Mouse (Mus musculus) forebrain, embryonic 16.5 days (tissue): ENCODE results near the gene Ifi27l2a. TPM values are rescaled to one million over a fixed set of nuclear protein-coding genes. Genes with fewer than 3 reads are reported as not detected.
"Not testable (repeated sequence)": the region's sequence is repeated elsewhere in the genome, so short reads cannot be mapped to it uniquely, and the experiment has no call there.

Experiments
- ATAC-seq: fragments of 200-750 bp; cut with Nextera tagmentation; 2 replicates; pipeline ENCODE4 v1.8.0; 2017; ENCODE audit warnings: mild to moderate bottlenecking, moderate library complexity
- H3K27ac ChIP-seq: fragments of 300-500 bp; sonication (generic); 2 replicates; pipeline ENCODE4 v1.5.1; 2014; ENCODE audit warnings: low read length, control low read depth
- H3K27me3 ChIP-seq: fragments of 300-500 bp; sonication (generic); replicated peaks from 2 replicates; pipeline ENCODE4 v1.6.1; 2014; ENCODE audit warnings: low read length; ENCODE audit not compliant: control insufficient read depth, insufficient read depth
- H3K36me3 ChIP-seq: fragments of 300-500 bp; sonication (generic); 2 replicates; pipeline ENCODE4 v1.6.1; 2014; ENCODE audit not compliant: control insufficient read depth, insufficient read depth
- H3K4me1 ChIP-seq: fragments of 300-500 bp; sonication (generic); replicated peaks from 2 replicates; pipeline ENCODE4 v1.6.1; 2014; ENCODE audit warnings: low read length; ENCODE audit not compliant: control insufficient read depth, insufficient read depth
- H3K4me2 ChIP-seq: fragments of 300-500 bp; sonication (generic); 2 replicates; pipeline ENCODE4 v1.6.1; 2014; ENCODE audit warnings: mild to moderate bottlenecking, low read length, control low read depth
- H3K4me3 ChIP-seq: fragments of 300-500 bp; sonication (generic); replicated peaks from 2 replicates; pipeline ENCODE4 v1.5.1; 2014; ENCODE audit warnings: mild to moderate bottlenecking, low read length, control low read depth
- H3K9ac ChIP-seq: fragments of 300-500 bp; sonication (generic); replicated peaks from 2 replicates; pipeline ENCODE4 v1.6.1; 2014; ENCODE audit warnings: low read depth, low read length, control low read depth
- H3K9me3 ChIP-seq: fragments of 300-500 bp; sonication (generic); 2 replicates; pipeline ENCODE4 v1.6.1; 2016; ENCODE audit warnings: low read length; ENCODE audit not compliant: control insufficient read depth
- WGBS: fragments of 180-500 bp; shearing (Covaris S2); extraction: QIAGEN DNeasy Blood & Tissue Kit; methylation state at CpG from one replicate; pipeline ENCODE4 v1.1.7; 2014; 5-methylcytosine and 5-hydroxymethylcytosine counted together
- polyA plus RNA-seq: library from polyadenylated mRNA; unstranded; fragments of >200 nt; fragmentation: Nextera tagmentation; extraction: Ambion mirVana; gene quantifications from 2 replicates; pipeline ENCODE4 v1.2.1, GENCODE M21; 2015

The Ifi27l2a gene
- 1.2 and 1.9 TPM in 2 replicates for polyA plus RNA-seq

- Histone ChIP-seq H3K4me2 (no peak within 1 kb of the TSS), H3K4me1 (no peaks in the 10 kb centered on the region), H3K9me3 (no peaks in the 10 kb centered on the region), H3K36me3 (no peaks in the 10 kb centered on the region), H3K9ac (no peak within 1 kb of the TSS), H3K27me3 (no peaks in the 10 kb centered on the region), H3K27ac (no peak within 1 kb of the TSS), H3K4me3 (no peak within 1 kb of the TSS)
- ATAC-seq = no peak
- 52% methylated on average over 3 of the region's 3 CpGs for WGBS
Measured at GRCm38 (mm10) chr12:103443524-103443923, at the start of gene Ifi27l2a. Gene Ifi27l2a (minus strand): TSS chr12:103443680.

DNA sequence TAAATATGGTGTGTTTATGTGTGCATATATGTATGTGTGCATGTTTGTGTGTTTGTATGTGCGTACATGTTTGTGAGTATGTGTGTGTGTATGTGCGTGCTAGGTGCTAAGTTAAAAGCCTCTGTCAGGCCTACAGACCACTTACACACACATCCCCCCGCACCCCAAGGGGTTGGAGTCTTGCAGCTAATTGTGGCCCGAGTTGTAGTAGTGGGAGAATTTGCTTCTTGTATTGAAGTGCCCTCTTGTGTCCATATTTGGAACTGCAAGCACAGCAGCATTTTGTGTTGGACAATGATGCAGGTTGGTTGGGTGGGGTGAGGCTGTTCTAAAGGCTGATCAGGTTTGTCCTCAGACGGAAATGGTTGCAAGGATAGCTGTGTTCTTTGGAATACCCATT, 49.3 kb upstream of the Ifi27l2a start:
- Histone ChIP-seq H3K27me3 (no peaks in the 10 kb centered on the region), H3K4me1 (no peaks in the 10 kb centered on the region), H3K27ac (no peak overlapping the region), H3K9ac (no peak overlapping the region), H3K4me2 (no peak overlapping the region), H3K9me3 (no peaks in the 10 kb centered on the region), H3K4me3 (no peak overlapping the region), H3K36me3 (no peaks in the 10 kb centered on the region)
- WGBS = 34% methylated on average over 5 of the region's 5 CpGs
- ATAC-seq = 0 out of 2 replicates have a peak, but pooled peaks have one; percentile 26

- no peak overlapping the region for H3K9ac ChIP-seq
- H3K36me3 ChIP-seq = no peaks in the 10 kb centered on the region
- no peak overlapping the region for H3K27ac ChIP-seq
- no peaks in the 10 kb centered on the region for H3K27me3 ChIP-seq
- no peak overlapping the region for H3K4me2 ChIP-seq
- H3K9me3 ChIP-seq = no peaks in the 10 kb centered on the region
- no peak for ATAC-seq
- H3K4me1 ChIP-seq = no peaks in the 10 kb centered on the region
- WGBS = 79% methylated on average over 3 of the region's 3 CpGs
- H3K4me3 ChIP-seq = no peak overlapping the region
Measured at GRCm38 (mm10) chr12:103491091-103491730, 47.7 kb upstream of the Ifi27l2a start.

GRCm38 (mm10) chr12:103487750-103488149, 44.3 kb upstream of the Ifi27l2a start:
- no peak for ATAC-seq
- WGBS = 77% methylated on average over 2 of the region's 2 CpGs
- H3K27ac ChIP-seq = no peak overlapping the region

DNA sequence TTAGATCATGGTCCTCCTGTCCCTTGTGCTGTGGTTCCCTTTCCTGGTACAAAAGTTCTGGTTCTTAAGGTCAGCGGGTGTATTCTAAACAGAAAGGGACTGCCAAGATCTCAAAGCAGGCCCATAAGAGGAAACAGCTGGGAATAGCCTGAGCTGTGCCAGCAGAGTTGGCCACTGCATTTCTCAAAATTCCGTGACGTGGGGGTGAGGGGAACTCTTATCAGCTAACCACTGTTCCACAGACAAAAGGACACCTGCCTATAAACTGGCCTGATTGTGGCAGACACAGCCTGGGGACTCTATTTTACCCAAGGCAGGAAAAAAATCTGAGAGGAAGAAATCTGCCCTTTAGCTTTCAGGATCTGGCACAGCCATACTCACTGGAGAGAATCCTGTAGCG, 43.8 kb upstream of the Ifi27l2a start:
- 62% methylated on average over 4 of the region's 4 CpGs for WGBS
- no peak for ATAC-seq
- H3K36me3 ChIP-seq = no peaks in the 10 kb centered on the region
- no peak overlapping the region for H3K4me3 ChIP-seq
- no peak overlapping the region for H3K27ac ChIP-seq
- no peaks in the 10 kb centered on the region for H3K27me3 ChIP-seq
- no peak overlapping the region for H3K9ac ChIP-seq
- H3K4me1 ChIP-seq = no peaks in the 10 kb centered on the region
- H3K4me2 ChIP-seq = no peak overlapping the region
- H3K9me3 ChIP-seq = no peaks in the 10 kb centered on the region

More at GRCm38 (mm10) chr12:103487750-103488149, 44.3 kb upstream of the Ifi27l2a start:
- Histone ChIP-seq H3K4me2 (no peak overlapping the region), H3K4me3 (no peak overlapping the region), H3K9ac (no peak overlapping the region), H3K4me1 (no peaks in the 10 kb centered on the region), H3K27me3 (no peaks in the 10 kb centered on the region), H3K36me3 (no peaks in the 10 kb centered on the region), H3K9me3 (no peaks in the 10 kb centered on the region)

DNA sequence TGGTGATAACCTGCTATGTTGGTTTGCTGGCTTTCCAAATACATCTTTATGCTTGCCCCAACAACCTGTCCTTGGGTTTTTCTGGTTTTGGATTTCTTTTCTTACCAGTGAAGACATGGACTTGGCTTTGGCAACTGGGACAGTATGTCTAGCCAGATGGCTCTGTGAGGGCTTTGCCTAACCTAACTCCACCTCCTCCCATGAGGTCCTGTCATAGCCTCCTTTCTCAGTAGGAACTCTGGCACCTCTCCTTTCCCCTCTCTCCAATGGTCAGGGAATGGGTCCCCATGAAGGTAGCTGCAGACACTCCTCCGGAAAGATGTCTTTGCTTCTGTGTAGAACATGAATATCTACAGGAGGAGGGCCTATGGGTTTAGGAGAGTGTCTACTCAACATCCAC, 43.2 kb upstream of the Ifi27l2a start:
- H3K4me3 ChIP-seq = no peak overlapping the region
- no peaks in the 10 kb centered on the region for H3K27me3 ChIP-seq
- no peak overlapping the region for H3K9ac ChIP-seq
- no peaks in the 10 kb centered on the region for H3K36me3 ChIP-seq
- no peaks in the 10 kb centered on the region for H3K9me3 ChIP-seq
- no peak for ATAC-seq
- WGBS = 100% methylated on average over 1 of the region's 1 CpGs
- H3K4me1 ChIP-seq = no peaks in the 10 kb centered on the region
- no peak overlapping the region for H3K4me2 ChIP-seq
- no peak overlapping the region for H3K27ac ChIP-seq

DNA sequence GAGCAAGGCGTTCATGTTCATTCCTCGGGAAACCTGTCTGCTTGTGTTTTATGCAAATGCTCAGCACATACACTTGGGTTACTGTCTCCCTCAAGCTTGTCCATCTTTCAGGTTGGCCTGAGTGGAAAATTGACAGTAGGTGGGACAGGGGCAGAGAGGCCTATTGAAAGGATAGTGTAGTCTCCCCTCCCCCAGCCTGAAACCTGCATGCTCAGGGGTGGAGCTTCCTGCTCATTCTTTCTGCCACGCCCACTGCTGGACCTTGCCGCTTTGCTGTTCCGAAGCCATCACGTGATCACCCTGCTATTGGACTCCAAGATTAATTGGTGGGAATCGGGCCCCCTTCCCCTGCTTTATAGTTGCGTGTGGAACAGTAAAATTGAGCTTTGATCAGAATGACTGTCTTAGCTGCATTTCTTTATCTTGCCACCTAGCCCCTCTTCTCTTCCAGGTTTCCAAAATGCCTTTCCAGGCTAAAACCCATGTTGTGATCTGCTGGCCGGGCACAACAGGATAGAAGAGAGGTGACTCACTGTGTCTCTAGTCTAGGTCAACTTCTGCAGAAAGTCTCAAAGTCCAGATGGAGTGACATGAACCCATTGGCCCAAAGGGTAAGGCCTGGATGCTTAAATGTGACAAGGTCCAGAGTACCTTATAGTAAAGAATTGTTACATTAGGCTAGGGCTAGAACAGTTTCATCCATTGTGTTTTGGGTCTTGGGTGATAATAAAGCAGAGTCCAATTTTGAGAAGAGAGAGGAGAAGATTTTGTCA, 40.9 kb upstream of the Ifi27l2a start:
- ATAC-seq, H3K9me3 ChIP-seq, H3K4me1 ChIP-seq, H3K27me3 ChIP-seq, H3K9ac ChIP-seq, H3K36me3 ChIP-seq, H3K27ac ChIP-seq, H3K4me2 ChIP-seq, H3K4me3 ChIP-seq: not testable (repeated sequence)
- 70% methylated on average over 9 of the region's 9 CpGs for WGBS

DNA sequence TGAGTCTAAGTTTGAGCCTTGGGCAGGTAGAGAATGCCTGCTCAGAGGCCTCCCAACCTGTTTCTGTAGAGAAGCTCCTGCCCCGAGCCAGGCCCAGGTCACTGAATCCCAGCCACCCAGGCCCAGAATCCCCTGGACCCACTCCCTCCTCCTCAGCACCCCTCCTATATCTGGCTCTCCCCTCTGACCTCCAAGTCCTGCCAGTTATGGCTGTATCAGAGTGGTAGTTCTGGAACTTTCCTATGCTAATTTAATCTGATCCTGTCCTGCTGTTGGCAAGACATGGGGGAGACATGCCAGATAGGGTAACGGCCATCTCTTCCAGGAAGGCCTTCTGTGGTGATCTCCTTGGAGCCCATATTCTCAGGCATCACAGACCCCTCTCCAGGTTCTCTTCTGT, 39.3 kb upstream of the Ifi27l2a start:
- WGBS = 81% methylated on average over 2 of the region's 2 CpGs
- Histone ChIP-seq H3K36me3 (no peaks in the 10 kb centered on the region), H3K4me1 (no peaks in the 10 kb centered on the region), H3K27me3 (no peaks in the 10 kb centered on the region), H3K4me3 (no peak overlapping the region), H3K9me3 (no peaks in the 10 kb centered on the region), H3K9ac (no peak overlapping the region), H3K4me2 (no peak overlapping the region), H3K27ac (no peak overlapping the region)
- no peak for ATAC-seq

DNA sequence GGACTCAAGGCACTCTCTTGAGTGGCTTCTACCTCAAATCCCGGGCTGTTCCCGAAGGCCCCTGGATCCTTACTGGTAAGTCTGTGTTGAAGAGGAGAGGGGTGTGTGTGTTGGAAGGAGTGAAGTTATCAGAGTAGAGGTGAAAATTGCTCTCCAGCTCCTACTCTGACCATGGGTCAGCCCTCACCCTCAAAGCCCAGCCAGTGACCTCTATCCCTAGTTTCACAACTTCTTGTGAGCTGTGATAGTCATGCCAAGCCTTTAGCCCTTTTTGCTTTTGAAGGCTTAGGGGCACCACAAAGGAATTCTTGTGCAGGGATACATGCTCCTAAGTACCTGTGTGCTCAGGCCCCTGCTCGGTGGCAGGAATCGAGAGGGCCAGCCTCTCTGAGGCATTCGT, 38.2 kb upstream of the Ifi27l2a start:
- no peaks in the 10 kb centered on the region for H3K9me3 ChIP-seq
- no peak for ATAC-seq
- no peak overlapping the region for H3K9ac ChIP-seq
- no peak overlapping the region for H3K4me2 ChIP-seq
- H3K4me3 ChIP-seq = no peak overlapping the region
- H3K27me3 ChIP-seq = no peaks in the 10 kb centered on the region
- H3K4me1 ChIP-seq = no peaks in the 10 kb centered on the region
- no peaks in the 10 kb centered on the region for H3K36me3 ChIP-seq
- 74% methylated on average over 5 of the region's 5 CpGs for WGBS
- no peak overlapping the region for H3K27ac ChIP-seq
